Mouse (Mus musculus) layer of hippocampus, adult 6 months (tissue): ENCODE data around the gene Traf7. TPM values are rescaled to one million over a fixed set of nuclear protein-coding genes. Genes with fewer than 3 reads are reported as not detected.

ENCODE experiments used
- long read RNA-seq, 2 experiments: library from polyadenylated mRNA; unstranded; transcript quantifications; one replicate each; pipeline ENCODE4 v2.0.0; 2019 to 2020
- polyA plus RNA-seq: library from polyadenylated mRNA; unstranded; fragments of <200 nt; fragmentation: Nextera tagmentation; gene quantifications from 2 replicates; pipeline ENCODE4 v1.2.3, GENCODE M21; 2021

Traf7 gene
- 17.9 and 20.8 TPM in 2 replicates for polyA plus RNA-seq
- long read RNA-seq, experiment 1, transcript Traf7-215 (21 exons, 3,003 nt), result major isoform, 7 of 39 reads
- long read RNA-seq, experiment 1, partial matches to known transcripts, result 10 of 39 reads
- long read RNA-seq, experiment 1, other reads (novel, unspliced or antisense), result 20 of 39 reads
- long read RNA-seq, experiment 2, transcript Traf7-215 (21 exons, 3,003 nt), result major isoform, 75 of 273 reads
- long read RNA-seq, experiment 2, transcript Traf7-211 (2 exons, 693 nt), result minor isoform, 7 of 273 reads
- long read RNA-seq, experiment 2, partial matches to known transcripts, result 16 of 273 reads
- long read RNA-seq, experiment 2, other reads (novel, unspliced or antisense), result 167 of 273 reads

DNA sequence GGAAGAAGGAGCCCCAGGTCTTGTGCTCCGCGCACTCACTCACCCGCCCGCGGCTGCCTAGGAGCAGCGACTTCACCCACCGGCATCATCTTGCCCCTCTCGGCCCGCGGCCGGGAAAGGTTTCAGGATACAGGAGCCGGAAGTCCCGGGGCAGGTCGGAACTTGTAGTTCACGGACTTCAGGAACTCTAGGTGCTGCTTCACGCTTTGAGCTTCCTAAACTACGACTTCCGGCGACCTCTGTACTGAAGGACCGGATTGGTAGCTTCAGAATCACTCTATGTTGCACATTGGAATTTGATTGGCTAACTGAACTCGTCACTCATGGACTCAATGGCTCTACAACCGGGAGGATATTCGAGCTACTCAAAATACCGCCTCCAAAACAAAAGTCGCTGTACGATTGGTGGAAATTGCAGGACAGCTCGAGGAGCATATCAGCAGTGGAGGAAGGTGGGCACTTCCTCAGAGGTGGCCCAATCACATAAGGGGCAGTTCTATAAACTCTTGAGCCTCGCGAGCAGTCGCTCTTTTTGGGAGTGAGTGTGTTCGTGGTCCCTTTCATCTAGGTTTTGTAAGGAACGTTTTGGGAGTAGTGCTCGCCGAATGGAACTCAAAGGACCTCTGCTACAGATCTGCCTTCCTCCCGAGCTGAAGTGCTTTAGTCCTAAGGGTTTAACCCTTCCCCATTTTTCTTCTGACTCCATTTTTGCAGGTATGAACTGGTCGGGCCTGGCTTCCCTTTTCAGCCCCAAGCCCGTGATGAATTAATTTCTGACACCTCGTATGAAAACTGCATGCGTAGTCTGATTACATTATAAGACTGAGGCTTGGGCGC lies at the start of gene Traf7:
Gene Traf7, minus strand, starts transcription at position 216 of the 837 bp plus-strand sequence.

GRCm38 (mm10) chr17:24549618-24550415 lies 22.1 kb upstream of the Traf7 start, which contains the start of gene Pkd1:
Pkd1 (plus strand) TSS chr17:24549834.

DNA sequence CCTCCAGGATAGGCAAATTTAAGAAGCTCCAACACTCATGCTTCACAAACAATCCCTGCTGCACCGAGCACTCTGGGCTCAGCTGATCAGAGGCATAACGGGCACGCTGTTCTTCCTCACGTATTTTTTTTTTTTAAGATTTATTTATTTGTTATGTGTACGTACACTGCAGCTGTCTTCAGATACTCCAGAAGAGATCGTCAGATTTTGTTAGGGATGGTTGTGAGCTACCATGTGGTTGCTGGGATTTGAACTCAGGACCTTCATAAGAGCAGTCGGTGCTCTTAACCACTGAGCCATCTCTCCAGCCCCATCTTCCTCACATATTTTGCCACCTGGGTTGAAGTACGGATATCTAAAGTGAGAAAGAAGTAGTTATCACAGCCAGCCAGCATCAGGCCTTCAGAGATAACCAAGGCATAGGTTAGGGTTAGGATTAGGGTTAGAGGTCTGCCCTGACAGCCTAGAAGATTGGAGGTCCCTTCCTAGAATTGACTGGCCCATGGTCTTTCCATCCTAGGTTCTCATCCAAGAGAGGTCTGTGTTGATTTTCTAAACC lies 6.5 kb upstream of the Traf7 start, which contains the start of gene Rab26:
Gene Rab26, minus strand, starts transcription at position 51 of the 559 bp plus-strand sequence.

DNA sequence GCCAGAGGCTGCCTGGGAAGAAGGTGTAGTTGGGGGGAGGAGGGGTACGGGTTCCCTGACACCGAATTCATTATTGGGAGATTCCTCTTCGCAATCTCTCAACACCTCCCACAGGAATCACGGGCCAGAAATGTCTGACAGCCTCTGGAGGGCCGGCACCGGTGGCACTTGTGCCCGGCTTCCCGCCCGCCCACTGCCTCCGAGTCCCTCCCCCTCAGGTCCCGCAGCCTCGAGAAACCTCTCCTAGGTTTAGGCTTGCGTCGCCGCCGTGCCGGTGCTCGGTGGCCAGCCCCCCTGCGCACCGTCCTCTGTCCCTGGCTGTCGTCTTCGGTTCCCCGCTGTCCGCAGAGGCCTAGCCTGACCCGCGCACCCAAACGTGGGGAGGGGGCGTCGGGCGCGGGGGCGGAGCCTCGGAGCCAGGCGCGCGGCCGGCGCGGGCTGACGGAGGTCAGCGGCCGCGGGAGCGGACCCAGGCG lies 39.5 kb downstream of the Traf7 start, which contains the start of gene Caskin1:
Gene Caskin1, plus strand, starts transcription at position 416 of the 476 bp plus-strand sequence.

GRCm38 (mm10) chr17:24478663-24479380 lies 48.9 kb downstream of the Traf7 start, which contains the start of gene Mlst8:
Mlst8 (minus strand) TSS chr17:24479078.

GRCm38 (mm10) chr17:24473612-24474275 lies 54.0 kb downstream of the Traf7 start, which contains the start of gene Bricd5:
Bricd5 (plus strand) TSS chr17:24473884.

GRCm38 (mm10) chr17:24469910-24470602 lies 57.7 kb downstream of the Traf7 start, which contains the start of the genes E4f1 and Pgp:
E4f1 (minus strand) TSS chr17:24470313.
Pgp (plus strand) TSS chr17:24470392.

Other genes with a start within 250 kb of the Traf7 start
- 0.21 and 0.36 TPM in 2 replicates for gene Abca17, start 176.9 kb downstream of the Traf7 start, polyA plus RNA-seq
- 14.0 and 19.0 TPM in 2 replicates for gene Abca3, start 176.0 kb downstream of the Traf7 start, polyA plus RNA-seq
- 101 and 105 TPM in 2 replicates for gene Rnps1, start 113.4 kb downstream of the Traf7 start, polyA plus RNA-seq
- gene Eci1, start 101.3 kb downstream of the Traf7 start, polyA plus RNA-seq, result 89.4 and 98.3 TPM in 2 replicates
- gene Dnase1l2, start 84.8 kb downstream of the Traf7 start, polyA plus RNA-seq, result 0.18 and 0.29 TPM in 2 replicates
- gene E4f1, start 57.6 kb downstream of the Traf7 start, polyA plus RNA-seq, result 12.4 and 12.9 TPM in 2 replicates
- gene Pgp, start 57.5 kb downstream of the Traf7 start, polyA plus RNA-seq, result 93.6 and 97.8 TPM in 2 replicates
- gene Bricd5, start 54.1 kb downstream of the Traf7 start, polyA plus RNA-seq, result 1.6 and 1.7 TPM in 2 replicates
- 15.9 and 16.3 TPM in 2 replicates for gene Mlst8, start 48.9 kb downstream of the Traf7 start, polyA plus RNA-seq
- gene Caskin1, start 39.3 kb downstream of the Traf7 start, polyA plus RNA-seq, result 10.2 and 11.0 TPM in 2 replicates
- 52.7 and 57.7 TPM in 2 replicates for gene Rab26, start 6.3 kb upstream of the Traf7 start, polyA plus RNA-seq
- gene Pkd1, start 21.9 kb upstream of the Traf7 start, polyA plus RNA-seq, result 8.1 and 9.0 TPM in 2 replicates
- gene Tsc2, start 104.7 kb upstream of the Traf7 start, polyA plus RNA-seq, result 85.0 and 101 TPM in 2 replicates
- 6.2 and 6.5 TPM in 2 replicates for gene Nthl1, start 104.7 kb upstream of the Traf7 start, polyA plus RNA-seq
- 41.7 and 49.7 TPM in 2 replicates for gene Slc9a3r2, start 122.4 kb upstream of the Traf7 start, polyA plus RNA-seq
- 1.2 TPM in 2 replicates for gene Npw, start 130.5 kb upstream of the Traf7 start, polyA plus RNA-seq
- gene Zfp598, start 141.7 kb upstream of the Traf7 start, polyA plus RNA-seq, result 0.99 and 1.2 TPM in 2 replicates
- gene Syngr3, start 162.0 kb upstream of the Traf7 start, polyA plus RNA-seq, result 304 and 365 TPM in 2 replicates
- gene Gfer, start 168.2 kb upstream of the Traf7 start, polyA plus RNA-seq, result 30.7 and 34.3 TPM in 2 replicates
- 0.87 and 0.93 TPM in 2 replicates for gene Noxo1, start 168.3 kb upstream of the Traf7 start, polyA plus RNA-seq
- 23.2 and 24.5 TPM in 2 replicates for gene Tbl3, start 179.7 kb upstream of the Traf7 start, polyA plus RNA-seq
- gene Rnf151, start 190.1 kb upstream of the Traf7 start, polyA plus RNA-seq, result not detected in 2 replicates
- 1,412 and 1,765 TPM in 2 replicates for gene Rps2, start 190.2 kb upstream of the Traf7 start, polyA plus RNA-seq
- 1,096 and 1,134 TPM in 2 replicates for gene Ndufb10, start 196.5 kb upstream of the Traf7 start, polyA plus RNA-seq
- 0.50 TPM in 1 of 2 replicates, not detected in the other for gene Rpl3l, start 199.9 kb upstream of the Traf7 start, polyA plus RNA-seq
- 9.1 and 9.3 TPM in 2 replicates for gene Msrb1, start 208.7 kb upstream of the Traf7 start, polyA plus RNA-seq
- gene Hs3st6, start 225.1 kb upstream of the Traf7 start, polyA plus RNA-seq, result 0.54 and 0.67 TPM in 2 replicates